Mouse (Mus musculus): ENCODE data around the gene Spag9.

Gene Spag9

DNA sequence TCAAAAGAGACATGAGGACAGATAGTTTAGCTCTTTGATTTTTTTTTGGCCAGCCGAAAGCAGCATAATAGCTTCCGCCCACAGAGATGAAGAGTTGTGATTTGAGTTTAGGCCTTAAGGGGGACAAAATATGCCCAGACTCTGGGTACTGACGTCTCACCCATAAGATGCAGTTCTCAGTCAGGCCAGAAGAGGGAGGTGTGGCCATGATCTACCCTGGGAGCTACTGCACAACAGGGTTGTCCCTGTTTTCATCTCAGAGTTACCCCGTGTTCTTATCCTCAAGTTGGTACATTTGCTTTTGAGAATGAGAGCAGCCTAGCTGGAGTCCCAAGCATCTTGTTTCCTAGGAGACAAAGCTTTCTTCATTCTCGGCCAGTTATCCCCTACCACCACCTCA, 132.1 kb downstream of the Spag9 start:
- in situ Hi-C loops (cut with MboI; ENCODE audit: unreplicated experiment in 2 of 2): loop anchor here in 1 of 2 experiments (5.0 kb wide), 2 partner anchors 94 to 144 kb away; no protein-coding TSS in a partner anchor

DNA sequence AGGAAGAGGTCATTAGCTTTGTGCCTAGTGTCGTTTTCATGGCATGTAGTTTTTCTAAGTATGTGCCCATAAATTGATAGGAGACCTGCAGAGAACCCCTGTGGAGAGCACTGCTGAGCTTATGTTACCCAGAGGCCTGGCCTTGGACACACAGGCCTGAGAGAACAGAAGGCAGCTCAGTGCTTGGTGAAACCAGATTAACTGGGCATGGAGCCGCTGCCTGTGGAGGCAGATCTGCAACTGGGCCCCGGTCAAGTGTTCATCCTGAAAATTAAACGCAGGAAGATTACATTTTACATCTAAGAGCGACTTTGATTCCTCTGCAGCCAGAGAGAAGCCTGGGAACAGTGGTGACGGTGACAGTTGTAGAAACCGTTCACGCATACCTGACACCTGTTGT, 132.6 kb downstream of the Spag9 start:
- in situ Hi-C loops (cut with MboI; ENCODE audit: unreplicated experiment in 2 of 2): loop anchor here in 1 of 2 experiments (5.0 kb wide), 2 partner anchors 94 to 144 kb away; no protein-coding TSS in a partner anchor

DNA sequence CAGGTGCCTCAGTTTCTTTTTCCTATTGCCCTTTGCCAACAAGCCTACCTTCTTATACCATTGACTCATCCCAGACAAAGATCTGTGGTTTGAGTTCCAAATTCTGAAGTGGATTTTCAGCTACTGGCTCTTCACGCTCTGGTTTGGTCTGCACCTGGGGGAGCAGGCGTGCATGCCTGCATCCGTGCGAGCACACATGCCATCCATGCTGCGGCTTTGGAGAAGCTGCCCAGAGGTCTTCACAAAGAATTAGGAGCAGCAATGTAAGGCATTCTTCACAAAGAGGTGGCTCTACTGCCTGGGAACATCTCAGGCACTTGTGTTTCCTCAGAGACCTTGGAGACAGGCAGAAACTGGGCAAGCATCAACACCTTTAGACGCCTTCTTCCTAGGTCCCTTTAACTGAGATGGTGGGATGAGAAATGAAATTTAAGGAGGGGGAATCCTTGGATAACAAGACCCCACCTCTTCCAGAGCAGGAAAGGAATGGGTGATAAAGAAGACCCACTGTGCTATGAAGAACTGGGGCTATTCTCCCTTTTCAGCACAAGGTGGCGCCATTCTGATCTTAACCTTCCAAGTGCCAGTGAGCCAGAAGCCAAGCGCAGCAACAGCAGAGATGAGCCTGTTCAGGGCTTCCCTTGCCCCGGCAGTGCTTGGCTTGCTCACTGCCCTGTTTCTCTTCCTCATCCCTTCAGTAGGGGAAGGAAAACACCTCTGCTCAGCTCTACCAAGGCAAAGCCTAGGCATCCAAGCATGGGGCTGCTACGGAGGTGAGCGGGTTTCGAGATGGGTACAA, 133.6 kb downstream of the Spag9 start:
- in situ Hi-C loops (cut with MboI; ENCODE audit: unreplicated experiment in 2 of 2): loop anchor here (5.0 kb wide), 4 partner anchors 93 to 358 kb away; partner anchors contain the start of gene Spata20 (in 1 of the 2)

DNA sequence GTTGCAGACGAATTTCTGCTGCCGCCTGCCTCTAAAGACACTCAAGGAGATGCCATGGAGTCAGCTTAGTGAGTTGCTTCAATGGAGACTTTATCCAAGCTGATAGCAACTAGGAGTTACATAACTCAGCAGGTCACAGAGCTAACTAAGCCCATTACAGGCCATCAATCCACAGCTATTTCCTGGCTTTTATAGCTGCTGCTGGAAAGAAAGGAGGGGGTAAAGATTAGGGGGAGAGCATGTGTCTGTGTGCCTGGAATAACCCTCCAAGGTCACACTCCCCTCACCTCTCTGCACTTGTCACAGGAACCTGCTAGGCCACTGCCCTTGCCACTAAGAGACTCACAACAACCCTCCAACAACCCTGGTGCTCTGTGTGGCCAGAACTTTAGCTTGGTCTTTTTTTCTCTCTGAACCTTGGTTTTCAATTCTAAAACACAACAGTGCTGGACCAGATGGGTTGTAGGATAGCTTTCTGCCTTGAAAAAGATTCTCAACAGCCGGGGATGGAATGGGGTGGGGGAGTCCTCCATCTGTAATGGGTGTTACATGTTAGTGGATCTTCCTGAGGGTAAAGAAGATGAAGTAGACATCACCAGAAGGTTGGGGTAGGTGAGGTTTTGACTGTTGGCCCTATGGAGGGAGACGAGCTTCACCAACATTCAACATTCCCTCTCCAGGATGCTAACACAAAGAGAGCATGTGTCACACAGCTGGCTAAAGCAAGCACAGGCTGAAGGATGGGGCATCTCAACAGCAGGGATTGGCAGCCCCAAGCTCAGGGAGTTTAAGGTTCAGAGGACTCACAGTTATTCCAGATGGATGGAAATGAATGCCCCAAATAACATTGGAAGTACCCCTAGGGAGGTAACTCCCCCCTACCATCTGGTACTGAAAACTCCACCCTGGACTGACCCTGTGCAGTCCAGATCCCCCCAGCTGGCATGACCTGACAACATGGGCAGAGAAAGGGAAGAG, 134.5 kb downstream of the Spag9 start:
- in situ Hi-C loops (cut with MboI; ENCODE audit: unreplicated experiment in 2 of 2): loop anchor here (5.0 kb wide), 4 partner anchors 92 to 357 kb away; partner anchors contain the start of gene Spata20 (in 1 of the 2)

DNA sequence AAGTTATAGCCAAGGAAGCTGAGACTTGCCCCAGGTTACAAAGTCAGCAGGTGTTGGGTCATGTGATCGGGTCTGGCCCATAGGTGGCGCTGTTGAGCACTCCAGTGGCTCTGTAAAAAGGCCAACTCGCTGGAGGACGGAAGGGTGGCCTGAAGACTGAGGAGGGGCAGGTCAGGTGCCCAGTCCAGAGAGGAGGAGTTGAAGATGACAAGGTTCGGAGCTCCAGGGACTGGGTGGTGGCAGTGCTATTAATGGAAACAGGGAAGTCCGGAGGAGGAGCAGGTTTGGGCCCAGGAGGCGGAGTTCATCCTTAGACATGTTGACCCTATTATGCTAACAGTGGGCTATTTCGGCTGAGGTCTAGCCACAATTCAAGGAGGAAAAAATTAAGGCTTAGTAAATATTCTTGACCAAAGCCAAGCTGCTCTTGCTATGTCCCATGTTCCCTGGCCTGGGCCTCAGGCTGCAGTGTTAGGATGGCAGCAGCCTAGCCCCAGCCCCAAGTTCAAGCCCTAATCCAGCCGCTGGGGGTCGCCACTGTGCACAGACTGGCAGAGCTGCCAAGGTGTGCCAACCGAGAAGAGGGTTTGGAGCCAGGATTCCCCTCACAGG, 137.6 kb downstream of the Spag9 start:
- in situ Hi-C loops (cut with MboI; ENCODE audit: unreplicated experiment in 2 of 2): loop anchor here (5.0 kb wide), 4 partner anchors 89 to 354 kb away; partner anchors contain the start of gene Spata20 (in 1 of the 2)

DNA sequence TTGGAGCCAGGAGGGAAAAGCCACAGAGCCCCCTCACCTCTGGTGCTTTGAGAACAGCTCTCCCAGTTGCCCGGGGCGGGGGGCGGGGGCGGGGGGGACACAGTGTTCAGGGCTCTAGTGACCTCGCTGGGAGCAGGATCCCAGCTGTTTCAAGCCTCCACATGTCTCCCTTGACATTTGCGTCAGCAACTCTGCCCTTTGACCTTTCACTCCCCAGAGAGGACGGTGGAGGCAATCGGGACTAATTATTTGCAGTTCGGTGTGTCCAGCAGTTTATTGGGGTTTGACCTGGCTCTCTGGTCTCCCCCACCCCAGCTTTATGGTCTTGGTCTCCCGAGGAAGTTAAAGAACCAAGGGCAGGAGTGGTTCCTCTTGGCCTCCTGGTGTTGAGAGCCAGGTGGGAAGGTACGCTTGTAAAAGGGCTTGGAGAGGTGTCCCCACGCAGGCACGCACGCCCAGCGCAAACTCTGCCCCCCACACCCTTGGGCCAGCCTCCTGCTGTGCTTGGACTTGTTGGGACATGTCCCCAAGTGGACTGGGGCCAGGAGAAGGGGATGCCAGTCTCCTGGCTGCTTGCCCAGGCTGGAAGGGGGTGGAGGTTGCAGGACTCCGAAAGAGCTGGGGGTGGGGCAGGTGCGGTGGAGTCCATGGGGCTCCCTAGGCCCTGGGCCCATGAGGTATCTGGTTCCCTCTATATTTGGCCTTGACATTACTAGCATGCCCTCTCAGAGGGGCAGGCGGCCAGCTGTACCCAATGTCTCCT, 138.4 kb downstream of the Spag9 start:
- in situ Hi-C loops (cut with MboI; ENCODE audit: unreplicated experiment in 2 of 2): loop anchor here (5.0 kb wide), 4 partner anchors 88 to 353 kb away; partner anchors contain the start of gene Spata20 (in 1 of the 2)

DNA sequence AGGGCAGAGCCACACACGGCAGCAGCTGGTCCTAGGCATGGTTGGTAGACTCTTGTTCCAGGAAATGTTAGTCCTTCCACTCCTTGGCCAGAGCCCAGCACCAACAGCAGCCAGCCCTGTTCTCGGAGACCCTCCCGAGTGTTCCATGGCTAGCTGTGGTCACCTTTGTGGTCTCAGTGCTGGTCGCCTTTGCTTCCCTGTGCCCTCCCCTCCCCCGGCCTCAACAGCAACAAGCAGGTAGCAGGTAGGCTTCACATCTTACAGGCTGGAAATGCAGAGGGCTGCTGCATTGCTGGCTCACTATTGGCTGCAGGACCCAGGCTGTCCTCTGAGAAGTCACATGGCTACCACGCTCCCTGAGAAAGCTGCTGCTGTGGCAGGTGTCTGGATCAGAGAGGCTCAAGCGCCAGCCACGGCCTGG, 139.7 kb downstream of the Spag9 start:
- in situ Hi-C loops (cut with MboI; ENCODE audit: unreplicated experiment in 2 of 2): no loop called here

DNA sequence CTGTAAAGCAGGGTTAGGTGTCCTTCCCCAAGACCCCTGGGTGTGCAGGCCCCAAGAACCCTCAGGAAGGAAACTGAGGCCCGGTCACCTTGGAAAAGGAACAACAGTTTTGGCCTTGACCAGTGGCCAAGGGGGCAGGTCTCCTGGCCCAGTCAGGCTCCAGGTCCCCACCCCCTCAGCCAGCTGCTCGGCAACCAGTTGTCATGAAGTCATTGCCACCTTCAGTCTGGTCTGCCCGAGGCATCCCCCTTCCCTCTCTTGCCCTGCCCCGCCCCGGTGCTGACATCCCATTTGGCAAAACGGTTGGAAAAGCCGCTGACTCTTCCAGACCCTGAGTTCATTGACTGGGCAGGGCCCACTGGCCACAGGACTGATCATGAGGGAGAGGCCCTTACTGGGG, 140.8 kb downstream of the Spag9 start:
- in situ Hi-C loops (cut with MboI; ENCODE audit: unreplicated experiment in 2 of 2): no loop called here

DNA sequence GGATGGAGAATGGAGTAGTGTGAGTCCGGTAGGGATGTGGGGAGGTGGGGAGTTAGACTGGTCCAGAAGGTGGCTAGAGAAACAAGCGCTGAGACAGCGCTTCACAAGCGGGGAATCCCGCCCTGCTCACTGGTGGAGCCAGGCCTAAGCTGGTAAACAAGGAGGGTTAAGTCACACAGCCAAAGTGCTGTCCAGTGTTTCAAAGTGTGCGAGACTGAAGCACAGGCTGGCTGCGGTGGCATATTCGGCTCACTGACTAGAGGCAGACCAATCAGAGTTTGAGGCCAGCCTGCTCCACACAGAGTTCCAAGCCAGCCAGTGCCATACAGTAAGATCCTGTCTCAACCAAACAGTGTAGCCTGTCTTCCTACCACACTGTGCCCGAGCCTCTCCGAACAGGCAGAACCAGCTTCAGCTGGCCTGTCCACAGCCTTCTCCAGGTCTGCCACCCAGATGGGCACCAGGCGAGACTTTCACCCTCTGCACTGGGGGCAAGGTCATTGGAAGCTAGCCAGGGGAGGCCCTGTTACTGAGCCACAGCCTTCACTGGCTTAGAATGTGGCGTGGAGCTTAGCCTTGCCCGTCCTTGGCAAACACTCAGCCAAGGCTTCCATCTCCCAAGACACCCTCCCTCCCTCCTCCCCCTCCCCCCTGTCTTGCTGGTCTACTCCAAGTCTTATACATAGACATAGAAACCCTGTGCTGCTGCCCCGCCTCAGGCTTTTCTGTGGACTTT, 141.6 kb downstream of the Spag9 start:
- in situ Hi-C loops (cut with MboI; ENCODE audit: unreplicated experiment in 2 of 2): no loop called here

DNA sequence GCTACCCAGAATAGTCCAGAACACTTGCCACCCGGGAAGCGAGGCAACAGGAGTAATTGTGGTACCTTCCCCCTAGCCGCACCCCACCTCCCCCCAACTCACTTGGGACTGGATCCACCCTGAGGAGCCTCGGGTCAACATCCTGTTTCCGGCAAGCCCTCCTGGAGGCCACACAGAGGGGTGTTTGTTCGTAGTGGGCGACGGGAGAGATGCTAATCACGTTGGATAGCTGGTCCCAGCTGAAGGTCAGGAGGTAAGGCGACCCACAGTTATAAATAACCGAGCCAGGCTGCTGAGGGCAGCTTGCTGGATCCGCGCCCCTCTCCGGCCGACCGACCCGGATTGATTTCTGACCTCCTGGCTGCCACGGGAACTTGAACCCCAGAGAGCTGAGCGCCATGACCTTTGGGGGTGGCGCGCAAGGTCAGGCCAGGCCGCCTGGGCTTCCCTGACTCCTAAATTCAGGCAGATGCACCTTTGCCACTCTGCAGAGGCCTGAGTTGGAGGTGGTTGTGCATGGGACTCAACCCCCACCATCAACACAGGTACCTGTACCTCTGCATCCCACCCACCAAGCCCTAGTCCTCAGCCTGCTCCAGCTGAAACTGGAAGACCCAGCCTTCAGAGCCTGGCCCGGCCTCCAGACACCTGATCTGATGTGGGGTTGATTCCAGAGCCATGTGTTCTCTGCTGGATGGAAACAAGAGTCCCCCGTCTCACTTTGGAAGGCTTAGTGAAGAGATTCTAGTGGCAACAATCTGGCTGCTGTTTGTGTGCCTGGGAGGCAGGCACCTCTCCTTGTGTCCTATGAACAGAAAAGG, 142.7 kb downstream of the Spag9 start:
- in situ Hi-C loops (cut with MboI; ENCODE audit: unreplicated experiment in 2 of 2): no loop called here

DNA sequence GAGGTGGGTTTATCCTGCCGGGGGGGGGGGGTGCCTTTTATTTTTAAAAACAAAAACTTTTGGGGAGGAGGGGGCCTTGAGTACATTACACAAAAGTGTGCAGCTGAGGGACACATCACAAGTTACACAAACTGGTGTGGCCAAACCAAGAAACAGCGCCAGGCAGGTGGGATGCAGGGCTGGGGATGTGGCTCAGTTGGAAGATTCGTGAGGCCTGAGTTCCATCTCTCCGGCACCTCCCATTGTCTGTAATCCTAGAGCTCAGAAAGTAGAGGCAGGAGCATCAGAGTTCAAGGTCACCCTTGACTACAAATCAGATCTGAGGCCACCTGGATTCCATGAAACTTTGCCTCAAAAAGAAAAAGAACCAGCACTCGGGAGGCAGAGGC, 143.3 kb downstream of the Spag9 start:
- in situ Hi-C loops (cut with MboI; ENCODE audit: unreplicated experiment in 2 of 2): no loop called here

DNA sequence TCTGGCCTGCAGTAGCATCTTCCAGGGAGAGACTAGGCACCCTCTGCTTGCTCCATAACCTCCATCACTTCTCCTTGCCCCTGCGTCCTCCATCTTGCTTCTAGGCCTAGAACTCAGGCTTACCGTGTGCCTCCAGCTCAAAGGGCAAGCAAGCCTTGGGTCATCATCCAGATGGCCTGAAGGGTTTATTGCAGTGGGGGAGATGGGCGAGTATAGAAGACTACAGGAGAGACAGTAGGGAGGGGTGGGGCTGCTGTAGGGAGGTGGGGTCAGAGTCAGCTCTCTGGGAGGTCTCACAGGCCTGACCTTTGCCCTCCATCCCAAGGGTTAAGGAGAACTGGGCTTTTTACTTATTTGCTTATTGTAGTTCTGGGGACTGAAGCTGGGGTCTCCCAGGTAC, 144.6 kb downstream of the Spag9 start:
- in situ Hi-C loops (cut with MboI; ENCODE audit: unreplicated experiment in 2 of 2): no loop called here

DNA sequence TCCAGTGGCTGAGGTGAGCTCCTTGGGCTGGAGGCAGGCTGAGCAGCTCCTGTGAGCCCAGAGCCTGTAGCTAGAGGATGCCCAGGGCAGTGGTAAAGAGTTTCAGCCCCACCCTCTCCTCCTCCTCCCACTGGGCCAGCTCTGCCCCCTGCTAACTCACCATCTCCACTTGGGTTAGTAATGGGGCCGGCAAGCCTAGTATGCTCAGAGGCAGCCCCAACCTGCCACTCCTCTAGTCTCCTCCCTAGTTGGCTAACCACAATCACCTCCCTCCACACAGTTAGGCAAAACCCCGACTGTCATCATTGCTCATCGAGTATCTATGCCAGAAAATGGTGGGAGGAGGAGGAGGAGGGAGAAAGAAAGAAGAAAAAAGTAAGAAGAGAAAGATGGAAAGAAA, 145.7 kb downstream of the Spag9 start:
- in situ Hi-C loops (cut with MboI; ENCODE audit: unreplicated experiment in 2 of 2): no loop called here

DNA sequence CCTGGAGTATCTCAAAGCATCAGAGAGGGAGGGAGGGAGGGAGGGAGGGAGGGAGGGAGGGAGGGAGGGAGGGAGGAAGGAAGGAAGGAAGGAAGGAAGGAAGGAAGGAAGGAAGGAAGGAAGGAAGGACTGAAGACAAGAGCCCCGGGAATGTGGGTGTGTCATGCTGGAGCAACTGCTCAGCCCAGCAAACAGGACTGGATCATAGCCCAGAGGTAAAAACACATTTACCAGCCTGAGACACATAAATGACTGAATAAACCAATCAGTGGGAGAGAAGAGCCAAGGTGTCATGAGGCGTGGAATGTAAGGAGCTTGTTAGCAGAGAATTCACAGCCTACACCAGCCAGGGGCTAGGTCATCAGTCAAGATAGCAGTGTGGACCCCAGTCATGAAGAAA, 147.4 kb downstream of the Spag9 start:
- in situ Hi-C loops (cut with MboI; ENCODE audit: unreplicated experiment in 2 of 2): no loop called here

DNA sequence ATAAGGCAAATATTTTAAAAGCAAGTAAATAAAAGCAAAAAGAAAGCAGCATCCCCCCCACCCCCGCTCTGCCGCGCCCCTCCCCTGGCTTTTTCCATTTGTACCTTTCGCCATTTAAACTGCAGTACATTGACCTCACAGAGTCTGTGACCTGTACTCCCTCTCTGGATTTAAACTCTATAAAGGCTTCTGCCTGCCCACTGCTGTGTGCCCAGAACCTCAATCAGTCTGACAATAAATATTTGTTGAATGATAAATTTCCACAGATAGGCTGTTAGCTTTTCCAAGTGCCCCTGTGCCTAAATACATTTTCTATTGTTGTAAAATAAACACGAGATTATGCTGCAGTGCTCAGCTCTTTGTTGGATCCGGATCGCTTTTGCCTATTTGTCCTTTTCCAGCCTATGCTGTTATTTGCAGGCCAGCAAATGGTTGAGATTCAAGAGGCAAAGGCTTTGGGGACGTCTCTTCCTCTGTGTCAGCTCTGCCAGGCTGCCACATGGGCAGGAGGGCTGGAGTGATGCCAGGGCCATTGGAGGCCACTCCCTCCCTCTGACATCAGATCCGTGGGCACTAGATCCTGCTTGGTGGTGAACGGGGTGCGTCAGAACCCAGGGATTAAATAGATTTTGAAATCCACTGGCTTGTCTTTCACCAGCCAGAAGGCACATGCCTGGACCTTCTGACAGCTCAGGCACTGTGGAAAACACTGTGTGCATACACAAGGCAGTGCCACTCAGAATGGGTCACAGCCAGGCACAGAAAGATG, 149.1 kb downstream of the Spag9 start:
- in situ Hi-C loops (cut with MboI; ENCODE audit: unreplicated experiment in 2 of 2): no loop called here

DNA sequence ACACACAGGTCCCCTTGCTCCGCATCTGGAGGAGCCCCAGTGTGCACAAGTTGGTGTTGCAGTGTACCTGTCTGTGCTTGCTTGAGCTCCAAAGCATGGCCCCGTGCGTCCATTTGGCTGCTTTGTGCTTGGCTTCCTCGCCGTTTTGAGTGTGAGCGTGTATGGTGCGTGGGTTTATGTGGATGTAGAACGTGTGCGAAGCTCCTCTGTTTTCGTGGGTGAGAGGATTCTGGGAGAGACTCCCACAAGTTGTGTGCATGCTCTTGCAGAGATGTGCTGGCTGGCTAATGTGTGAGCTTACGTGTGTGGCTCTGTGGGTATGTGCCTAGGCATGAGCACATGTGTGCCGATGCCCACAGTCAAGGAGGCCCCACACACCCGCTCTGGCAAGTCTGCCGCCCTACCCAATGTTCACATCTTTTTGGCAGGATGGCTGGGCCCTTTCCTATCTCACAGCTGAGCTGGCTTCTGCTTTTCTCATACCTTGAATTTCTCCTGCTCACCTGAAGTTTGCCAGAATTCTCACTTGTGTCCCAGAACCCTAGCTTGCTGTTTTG, 150.2 kb downstream of the Spag9 start:
- in situ Hi-C loops (cut with MboI; ENCODE audit: unreplicated experiment in 2 of 2): no loop called here

DNA sequence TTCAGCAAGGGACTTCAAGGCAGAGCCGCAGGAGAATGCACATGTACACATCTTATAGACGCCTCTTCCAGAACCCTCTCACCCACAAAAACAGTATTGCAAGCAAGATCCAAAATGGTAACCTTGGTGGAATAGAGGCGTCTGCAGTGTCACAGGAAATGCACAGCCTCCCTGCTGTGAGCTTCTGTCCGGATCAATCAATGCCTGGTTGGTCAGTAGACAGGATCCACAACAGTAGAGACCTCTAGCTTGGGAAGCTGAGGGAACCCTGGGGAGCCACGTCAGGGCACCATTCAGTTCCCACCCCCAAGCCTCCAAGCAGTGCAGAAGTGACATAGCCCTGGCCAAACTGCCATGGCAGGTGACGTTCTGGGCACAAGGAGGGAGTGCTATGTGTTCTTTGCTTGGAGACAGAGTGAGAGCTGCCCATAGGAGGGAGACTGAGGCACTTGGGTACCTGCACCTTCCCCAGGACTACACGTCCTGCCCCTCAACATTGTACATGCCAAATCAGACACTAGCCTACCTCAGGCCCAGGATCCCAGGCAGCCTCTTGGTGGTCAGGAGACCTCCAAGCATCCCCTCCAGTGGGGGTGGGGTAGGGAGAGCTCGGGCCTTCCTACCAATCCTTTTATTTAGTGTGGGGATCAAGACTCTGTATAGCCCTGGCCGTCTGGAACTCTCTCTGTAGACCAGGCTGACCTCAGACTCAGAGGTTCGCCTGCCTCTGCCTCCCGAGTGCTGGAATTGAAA, 151.0 kb downstream of the Spag9 start:
- in situ Hi-C loops (cut with MboI; ENCODE audit: unreplicated experiment in 2 of 2): no loop called here
